Mouse (Mus musculus): ENCODE measurements around the gene Scamp1. TPM values are rescaled to one million over a fixed set of nuclear protein-coding genes. Genes with fewer than 3 reads are reported as not detected.
A peak's percentile ranks its signal among the peaks of the same experiment; 100 is the strongest.

Scamp1 gene
- total RNA-seq, 2 experiments from 2014 or later = 19.6 to 22.6 TPM

DNA sequence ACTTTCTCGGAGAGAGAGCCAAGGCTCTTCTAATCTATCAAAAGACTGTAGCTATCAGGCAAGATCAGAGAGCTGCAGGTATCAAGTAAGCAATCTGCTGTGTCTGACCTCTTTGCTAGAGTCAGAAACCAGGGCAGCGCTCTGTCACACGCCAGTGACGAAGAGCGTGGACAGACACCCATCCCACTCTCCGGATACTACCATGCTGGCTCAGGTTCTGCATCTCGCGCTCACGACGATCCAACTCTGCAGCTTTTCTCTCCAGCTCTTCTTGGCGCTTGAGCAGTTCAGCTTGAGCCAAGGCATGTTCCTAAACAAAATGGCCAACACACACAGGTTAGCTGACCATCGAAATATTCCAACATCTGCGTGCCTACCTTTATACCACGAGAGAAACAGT lies 53.8 kb downstream of the Scamp1 start:
- DNase-seq (ENCODE audit: low spot score) = no peak

DNA sequence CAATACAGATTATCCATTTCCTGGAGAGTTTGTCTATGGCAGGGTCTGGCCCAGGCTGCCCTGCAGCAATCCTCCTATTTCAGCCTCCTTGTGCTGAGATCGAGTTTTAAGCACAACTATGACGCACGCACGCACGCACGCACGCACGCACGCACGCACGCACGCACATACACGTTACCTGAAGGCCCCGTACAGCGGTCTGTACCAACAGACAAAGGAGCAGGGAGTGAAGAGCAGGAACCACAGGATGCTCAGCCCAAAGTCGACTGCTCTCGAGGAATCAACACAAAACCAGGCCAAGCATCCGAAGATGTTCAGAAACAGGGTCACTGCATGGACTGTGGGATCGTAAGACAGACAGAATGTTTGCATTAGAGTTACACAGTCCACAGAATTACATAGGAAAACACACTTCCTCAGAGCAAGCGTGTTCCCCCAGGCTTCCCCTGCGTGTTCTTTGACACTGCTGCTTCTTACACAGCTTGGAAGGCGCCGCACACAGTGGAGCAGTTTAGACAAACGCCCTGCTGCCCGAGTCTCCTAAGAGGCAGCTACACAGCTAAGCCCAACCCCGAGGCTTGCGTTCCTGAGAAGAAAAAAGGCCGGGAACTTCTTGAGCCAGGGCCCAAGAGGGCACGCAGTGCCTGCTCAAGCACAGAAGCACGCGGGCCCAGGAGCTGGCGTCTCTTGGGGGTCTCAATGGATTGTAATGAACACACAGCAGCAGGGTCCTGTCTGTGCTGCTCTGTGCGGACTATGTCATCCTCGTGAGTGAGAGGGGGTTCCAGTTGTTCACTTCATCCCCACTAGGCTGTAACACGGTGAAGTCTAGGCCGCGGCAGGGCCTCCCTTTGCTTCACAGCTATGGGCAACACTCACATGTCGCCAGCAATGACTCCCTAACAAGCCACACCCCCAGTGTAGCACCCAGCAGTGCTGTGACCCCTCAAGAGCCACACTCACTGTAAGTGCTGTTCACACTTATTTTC lies 60.6 kb downstream of the Scamp1 start:
- DNase-seq (ENCODE audit: low spot score) = no peak

- DNase-seq (ENCODE audit: low spot score) = no peak
These were observed 62.0 kb downstream of the Scamp1 start for GRCm38 (mm10) chr13:94223609-94224008.

- DNase-seq (ENCODE audit: low spot score) = no peak
These were observed 72.9 kb downstream of the Scamp1 start for GRCm38 (mm10) chr13:94212716-94213115.

- no peak for DNase-seq (ENCODE audit: low spot score)
These were observed 73.5 kb downstream of the Scamp1 start for GRCm38 (mm10) chr13:94212179-94212578.

- DNase-seq (ENCODE audit: low spot score) = no peak
These were observed 74.2 kb downstream of the Scamp1 start for GRCm38 (mm10) chr13:94211236-94212119.

GRCm38 (mm10) chr13:94208892-94209291 lies 76.8 kb downstream of the Scamp1 start:
- DNase-seq (ENCODE audit: low spot score) = no peak

DNA sequence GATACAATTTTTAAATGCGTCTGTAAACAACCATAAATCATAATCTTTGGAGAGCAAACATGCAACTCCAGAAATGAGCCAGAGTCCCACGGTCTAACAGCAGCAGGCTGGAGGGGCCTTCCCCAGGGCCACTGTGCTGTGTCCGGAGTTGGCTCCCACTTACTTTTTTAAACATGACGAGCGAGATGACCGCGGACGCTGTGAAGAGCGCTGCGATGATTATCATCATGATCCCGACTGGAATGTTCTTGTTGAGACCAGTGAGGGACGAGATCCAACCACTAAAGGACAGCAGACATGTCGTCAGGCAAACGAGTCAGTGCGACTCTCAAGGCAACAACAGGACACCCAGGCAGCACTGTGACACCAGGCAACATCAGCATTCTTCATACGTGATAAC lies 77.7 kb downstream of the Scamp1 start:
- DNase-seq (ENCODE audit: low spot score) = no peak

DNA sequence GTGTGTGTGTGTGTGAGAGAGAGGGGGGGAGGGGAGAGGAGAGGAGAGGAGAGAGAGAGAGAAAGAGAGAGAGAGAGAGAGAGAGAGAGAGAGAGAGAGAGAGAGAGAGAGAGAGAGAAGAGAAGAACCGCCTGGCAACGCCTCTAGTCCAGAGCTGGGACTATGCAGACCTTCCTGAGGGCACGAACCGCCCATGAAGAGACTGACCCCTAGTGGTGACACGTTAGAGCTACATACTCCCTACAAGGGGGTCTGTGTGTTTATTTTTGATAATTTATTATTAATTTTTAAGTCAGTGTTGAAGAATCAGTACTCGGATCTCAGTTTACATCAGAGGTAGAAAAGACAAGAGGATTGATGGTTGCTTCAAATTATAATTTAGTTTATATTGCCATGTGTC lies 80.4 kb downstream of the Scamp1 start:
- DNase-seq (ENCODE audit: low spot score) = peak; percentile 58

DNA sequence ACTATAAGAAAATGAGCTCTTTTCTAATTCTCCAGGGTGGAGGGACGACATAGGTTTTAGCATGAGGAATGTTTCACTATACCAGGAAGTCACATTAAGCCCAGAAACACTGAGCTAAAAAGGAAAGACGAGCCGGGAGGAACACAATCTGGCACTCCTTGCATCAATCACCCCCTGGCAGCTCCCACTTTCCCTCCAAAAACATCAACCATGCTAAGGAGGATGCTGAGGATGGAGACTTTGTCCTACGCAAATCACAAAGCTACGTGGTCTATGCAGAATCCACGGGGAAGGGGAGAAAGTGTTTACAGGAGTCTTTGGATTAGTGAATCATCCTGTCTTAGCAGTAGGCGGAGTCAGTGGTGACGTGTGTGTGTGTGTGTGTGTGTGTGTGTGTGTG lies 85.8 kb downstream of the Scamp1 start:
- no peak for DNase-seq (ENCODE audit: low spot score)

DNA sequence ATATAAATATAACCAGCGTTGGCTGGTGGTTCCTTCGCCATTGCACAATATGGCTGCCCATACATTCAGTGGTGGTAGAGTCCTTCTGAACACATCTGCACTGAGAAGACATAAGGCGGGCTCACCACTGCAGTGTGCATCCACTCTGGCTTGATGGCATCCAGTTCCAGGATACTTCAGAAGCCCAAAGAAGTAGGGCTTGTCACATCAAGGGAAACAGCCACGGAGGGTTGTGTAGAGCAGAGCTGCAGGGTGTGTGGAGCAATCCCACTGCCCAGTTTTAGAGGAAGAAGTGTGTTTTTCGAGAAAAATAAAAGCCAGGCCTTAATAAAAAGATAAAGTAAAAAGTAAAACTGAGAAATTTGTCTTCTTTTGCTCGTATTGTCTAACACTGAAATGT lies 87.0 kb downstream of the Scamp1 start:
- DNase-seq (ENCODE audit: low spot score) = no peak

GRCm38 (mm10) chr13:94193227-94193626 lies 92.4 kb downstream of the Scamp1 start:
- DNase-seq (ENCODE audit: low spot score) = no peak

- no peak for DNase-seq (ENCODE audit: low spot score)
These were observed 95.3 kb downstream of the Scamp1 start for GRCm38 (mm10) chr13:94190386-94190785.

- no peak for DNase-seq (ENCODE audit: low spot score)
These were observed 97.2 kb downstream of the Scamp1 start for GRCm38 (mm10) chr13:94188200-94189086.

DNA sequence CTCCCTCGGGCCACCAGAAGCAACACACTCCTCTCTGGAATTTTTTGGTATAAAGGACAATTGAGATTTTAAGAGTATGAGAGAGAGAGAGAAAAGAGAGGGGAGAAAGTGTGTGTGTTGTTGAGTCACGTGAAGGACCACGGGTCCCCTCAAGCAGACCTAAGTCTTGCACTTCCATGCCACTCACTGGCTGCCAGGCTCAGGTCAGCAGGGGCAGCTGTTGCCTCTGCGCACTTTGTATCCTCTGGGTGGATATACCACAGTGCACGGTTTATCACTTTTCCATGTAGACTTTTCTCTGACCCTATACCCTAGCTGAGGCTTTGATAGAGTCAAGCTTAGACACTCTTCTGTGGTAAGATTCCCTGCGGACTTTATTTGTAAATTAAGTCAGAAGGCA lies 100.0 kb downstream of the Scamp1 start:
- DNase-seq (ENCODE audit: low spot score) = no peak

- DNase-seq (ENCODE audit: low spot score) = peak; percentile 35
These were observed 100.8 kb downstream of the Scamp1 start for GRCm38 (mm10) chr13:94184726-94185456.

- DNase-seq (ENCODE audit: low spot score) = peak; percentile 47
These were observed 102.2 kb downstream of the Scamp1 start for GRCm38 (mm10) chr13:94183372-94184021.

GRCm38 (mm10) chr13:94182026-94182425 lies 103.6 kb downstream of the Scamp1 start:
- DNase-seq (ENCODE audit: low spot score) = no peak

DNA sequence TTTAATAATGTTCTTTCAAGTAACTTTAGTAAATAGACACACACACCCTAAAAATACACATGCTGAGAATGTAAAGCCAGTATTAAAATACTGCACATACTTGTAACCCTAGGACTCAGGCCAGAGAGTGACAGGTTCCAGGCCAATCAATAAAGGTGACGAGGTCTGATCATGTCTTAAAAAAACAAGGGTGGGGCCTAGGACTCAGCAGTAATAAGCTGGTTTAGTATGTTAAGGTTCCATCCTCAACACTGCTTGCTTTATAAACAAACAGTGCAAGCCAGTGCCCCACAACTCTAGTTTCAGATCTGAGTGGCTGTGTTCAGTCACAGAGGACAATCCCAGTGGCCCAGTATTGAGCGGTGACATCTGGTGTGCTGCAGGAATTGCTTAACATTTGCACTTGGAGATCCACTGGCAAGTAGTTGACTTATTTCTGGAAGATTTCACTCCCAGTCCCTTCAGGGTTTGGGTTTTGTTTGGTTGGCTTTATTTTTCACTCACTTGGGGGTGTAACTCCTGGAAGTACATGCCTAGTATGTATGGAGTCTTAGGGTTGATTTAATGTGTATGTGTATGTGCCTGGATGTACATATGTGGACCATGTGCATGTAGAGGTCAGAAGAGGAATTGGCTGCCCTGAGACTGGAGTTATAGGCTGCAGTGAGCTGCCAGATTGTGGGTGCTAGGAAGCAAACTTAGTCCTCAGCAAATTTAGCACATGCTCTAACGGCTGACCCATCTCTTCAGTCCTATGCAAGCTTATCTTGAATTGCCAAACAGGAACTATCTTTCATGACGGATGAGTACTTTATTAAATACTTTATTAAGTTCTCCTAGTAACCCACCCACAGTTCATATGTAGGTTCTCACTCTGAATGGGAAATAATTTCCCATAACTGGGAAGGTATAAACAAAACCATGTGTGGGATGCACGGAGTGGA lies 104.9 kb downstream of the Scamp1 start:
- DNase-seq (ENCODE audit: low spot score) = no peak
